Mouse (Mus musculus) heart, adult 18-20 months (tissue): ENCODE measurements around the gene 4930402F06Rik. TPM values are rescaled to one million over a fixed set of nuclear protein-coding genes. Genes with fewer than 3 reads are reported as not detected.

ENCODE experiments used
- DNase-seq, 2 experiments: peaks; one replicate each; pipeline ENCODE4 v3.0.0; 2021 to 2022; ENCODE audit warnings: mixed read lengths in 1 of 2
- total RNA-seq, 2 experiments: library from RNA; stranded (reverse); gene quantifications; 2 replicates each; pipeline ENCODE4 v1.2.3; 2021

4930402F06Rik gene
- total RNA-seq, 2 experiments from 2014 or later = not detected

- DNase-seq = no peak
These were observed 20.3 kb upstream of the 4930402F06Rik start for GRCm38 (mm10) chr2:35417231-35417630.

- no peak for DNase-seq
These were observed 19.5 kb upstream of the 4930402F06Rik start for GRCm38 (mm10) chr2:35416473-35416872.

GRCm38 (mm10) chr2:35412810-35413209 is 15.8 kb upstream of the 4930402F06Rik start:
- no peak for DNase-seq

DNA sequence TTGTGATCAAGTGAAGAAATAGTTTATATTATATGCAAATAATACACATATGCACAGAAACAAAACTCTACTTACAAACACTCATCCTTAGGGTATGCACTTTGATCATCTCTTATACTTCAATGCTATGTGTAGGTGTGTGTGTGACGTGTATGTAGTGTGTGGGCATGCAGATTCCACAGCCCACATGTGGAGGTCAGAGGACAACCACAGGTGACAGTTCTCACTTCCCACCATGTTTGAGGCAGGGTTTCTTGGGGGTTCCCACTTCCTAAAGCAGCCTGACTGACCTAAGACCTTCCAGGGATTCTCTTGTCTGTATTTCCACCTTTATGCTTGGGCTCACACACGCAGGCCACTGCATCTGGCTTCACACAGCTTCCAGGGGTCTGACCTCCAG is 15.3 kb upstream of the 4930402F06Rik start:
- DNase-seq = no peak

GRCm38 (mm10) chr2:35411640-35412190 is 14.7 kb upstream of the 4930402F06Rik start:
- DNase-seq = no peak

DNA sequence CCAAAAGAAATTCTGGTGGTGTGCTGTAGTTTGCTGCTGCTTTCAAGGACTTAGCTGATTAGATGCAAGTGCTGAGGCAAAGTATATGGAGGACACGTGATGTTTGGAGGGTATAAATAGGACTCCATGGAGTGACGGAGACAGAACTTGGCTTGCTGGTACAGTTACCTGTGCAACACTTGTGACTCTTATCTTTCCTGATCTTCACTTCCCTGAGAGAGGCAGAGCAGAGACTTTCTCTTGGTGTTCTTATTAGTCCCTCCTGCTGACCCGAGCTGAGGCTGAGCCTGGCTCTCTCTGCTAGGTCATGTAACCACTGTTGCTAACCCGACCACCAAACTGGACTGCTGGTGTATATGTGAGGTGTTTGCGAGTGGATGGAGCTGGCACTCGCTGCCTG is 12.5 kb upstream of the 4930402F06Rik start:
- DNase-seq = no peak

DNA sequence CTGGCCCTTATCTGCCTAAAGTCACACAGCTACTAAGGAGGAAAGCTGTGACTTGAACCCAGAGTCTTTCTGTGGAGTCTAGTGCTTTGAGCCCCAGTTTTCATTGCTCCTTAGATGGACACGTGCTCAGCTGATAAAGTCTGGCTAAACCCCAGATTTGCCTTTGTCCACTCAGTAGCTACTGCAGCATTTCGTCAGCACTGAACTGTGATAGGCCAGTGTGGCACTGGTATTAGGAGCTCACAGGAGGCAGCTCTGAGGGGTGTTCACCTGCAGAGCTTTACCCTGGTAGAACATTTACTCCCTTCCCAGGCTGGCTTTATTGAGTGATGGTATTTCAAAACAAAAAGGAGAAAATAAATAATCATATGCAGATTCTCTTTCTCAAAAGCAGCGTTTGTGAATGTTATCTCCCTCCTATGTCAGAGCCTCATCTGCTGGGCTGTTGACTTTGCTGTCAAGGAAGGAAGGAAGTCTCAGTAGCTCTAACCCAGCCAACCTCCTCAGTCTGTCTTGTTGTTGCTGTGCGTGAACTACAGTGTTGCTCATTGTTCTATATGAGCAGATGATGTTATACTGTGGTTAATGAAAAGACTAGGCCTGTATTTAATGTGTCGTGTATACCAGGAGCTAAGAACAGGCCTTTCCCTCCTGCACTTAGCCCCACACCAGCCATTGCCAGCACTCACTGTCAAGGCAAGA is 11.6 kb upstream of the 4930402F06Rik start:
- no peak for DNase-seq

DNA sequence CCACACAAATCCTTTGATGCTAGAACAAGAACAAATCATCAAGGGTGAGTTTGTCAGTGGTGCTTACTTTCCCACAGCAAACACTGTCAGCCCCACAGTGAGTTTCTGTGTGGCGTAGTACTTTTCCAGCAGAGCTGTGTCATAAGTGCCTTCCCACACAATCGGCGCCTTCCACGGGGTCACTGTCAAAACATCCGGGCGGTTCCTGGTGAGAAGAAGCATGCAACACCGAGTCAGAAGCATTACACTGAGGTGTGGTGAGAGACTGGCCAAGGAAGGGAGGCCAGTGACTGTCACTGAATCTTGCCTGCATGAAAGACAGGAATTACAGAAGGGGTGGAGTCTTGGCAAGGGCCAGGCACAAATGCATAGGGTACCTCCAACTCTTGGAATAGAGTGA is 10.9 kb upstream of the 4930402F06Rik start:
- DNase-seq = no peak

DNA sequence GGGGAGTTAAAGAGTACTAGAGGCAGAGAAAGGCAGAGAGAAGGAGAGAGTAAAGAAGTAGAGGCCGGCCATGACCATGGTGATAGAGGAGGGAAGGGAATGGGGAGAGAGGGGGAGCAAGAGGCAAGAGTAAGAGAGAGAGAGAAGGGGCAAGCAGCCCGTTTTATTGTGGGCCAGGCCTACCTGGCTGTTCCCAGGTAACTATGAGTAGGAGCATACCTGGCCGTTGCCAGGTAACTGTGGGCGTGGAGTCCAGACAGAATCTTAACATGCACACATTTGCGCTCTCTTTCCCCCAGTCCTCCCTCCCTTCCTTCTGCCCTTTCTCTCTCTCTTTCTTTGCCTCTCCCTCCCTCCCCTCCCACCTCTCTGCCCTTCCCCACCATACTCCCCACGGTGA is 10.3 kb upstream of the 4930402F06Rik start:
- no peak for DNase-seq

GRCm38 (mm10) chr2:35406611-35407010 is 9.6 kb upstream of the 4930402F06Rik start:
- DNase-seq = no peak

GRCm38 (mm10) chr2:35402391-35402790 is 5.4 kb upstream of the 4930402F06Rik start:
- no peak for DNase-seq

DNA sequence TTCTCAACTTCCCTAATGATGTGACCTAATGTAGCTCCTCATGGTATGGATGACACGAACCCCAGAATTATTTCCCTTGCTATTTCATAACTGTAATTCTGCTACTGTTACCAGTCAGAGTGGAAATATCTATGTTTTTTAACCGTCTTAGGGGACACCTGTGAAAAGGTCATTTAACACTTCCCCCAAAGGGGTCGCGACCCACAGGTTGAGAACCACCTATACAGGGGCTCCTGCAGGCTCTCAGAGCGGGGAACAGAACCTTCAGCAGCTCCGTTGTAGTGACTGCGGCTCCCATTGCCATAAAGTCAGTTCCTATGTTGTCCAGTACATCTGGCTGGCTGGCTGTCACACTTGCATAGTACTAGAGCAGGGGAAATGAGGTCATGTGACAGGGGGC is 3.8 kb upstream of the 4930402F06Rik start:
- DNase-seq = no peak

GRCm38 (mm10) chr2:35398184-35398828 is 1.3 kb upstream of the 4930402F06Rik start:
- DNase-seq = no peak

GRCm38 (mm10) chr2:35397590-35398173 is 707 bp upstream of the 4930402F06Rik start:
- DNase-seq = peak; percentile 76 to 87

DNA sequence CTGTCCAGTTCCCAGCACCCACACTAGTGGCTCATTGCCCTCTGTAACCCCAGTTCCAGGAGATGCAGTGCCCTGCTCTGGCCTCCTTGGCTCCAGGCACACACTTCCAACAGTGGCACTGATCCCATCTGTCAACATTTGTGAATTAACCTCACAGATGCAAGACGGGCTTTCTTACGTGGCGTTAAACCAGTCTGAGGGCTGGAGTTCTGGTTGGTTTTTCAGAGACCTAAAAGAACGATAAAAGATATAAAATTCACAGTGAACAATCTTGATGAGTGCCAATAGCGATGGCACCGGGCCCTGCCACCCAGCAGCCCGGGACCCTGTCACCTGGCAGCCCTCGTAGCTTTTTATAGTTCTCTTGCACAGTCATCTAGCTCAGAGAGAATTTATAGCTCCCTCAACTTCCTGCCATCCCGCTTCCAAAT is 11.5 kb downstream of the 4930402F06Rik start:
- DNase-seq = peak; percentile 64 to 78

GRCm38 (mm10) chr2:35379306-35379705 is 17.7 kb downstream of the 4930402F06Rik start:
- DNase-seq = no peak

DNA sequence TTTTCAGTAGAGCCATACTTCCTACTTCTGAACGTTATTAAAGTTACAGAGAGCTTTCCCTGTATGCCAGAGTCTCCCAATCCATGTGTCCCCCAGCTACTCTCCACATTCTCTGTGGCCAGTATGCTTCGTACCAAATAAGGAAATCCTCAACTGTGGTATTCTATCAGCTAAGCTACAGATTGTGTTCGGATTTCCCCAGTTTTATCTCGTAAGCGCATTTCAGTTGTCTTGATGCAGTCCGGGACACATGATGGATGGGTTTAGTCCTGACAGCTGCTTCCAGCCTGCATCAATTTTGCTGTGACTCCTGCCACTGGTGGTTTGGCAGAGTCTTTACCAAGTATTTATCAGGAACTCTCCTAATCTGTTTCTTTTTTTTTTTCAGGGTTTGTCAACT is 19.4 kb downstream of the 4930402F06Rik start:
- no peak for DNase-seq

DNA sequence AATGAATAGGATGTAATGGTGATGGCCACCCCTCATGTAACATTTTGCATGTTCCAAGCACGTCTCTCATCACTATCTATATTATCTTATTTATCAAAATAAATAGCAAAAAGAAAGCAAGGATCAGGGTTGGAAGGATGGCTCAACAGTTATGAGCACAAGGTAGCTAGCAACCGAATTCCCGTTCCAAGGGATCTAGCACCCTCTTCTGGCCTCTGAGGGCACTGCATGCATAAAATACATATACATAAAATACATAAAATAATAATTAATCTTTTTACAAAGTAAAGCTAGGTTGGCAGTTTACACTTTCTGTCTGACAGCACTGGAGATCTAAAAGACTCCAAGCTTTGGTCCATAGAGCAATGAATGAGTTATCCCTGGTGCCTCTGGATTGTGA is 24.0 kb downstream of the 4930402F06Rik start:
- DNase-seq = peak in 1 of 2 experiments; percentile 27

DNA sequence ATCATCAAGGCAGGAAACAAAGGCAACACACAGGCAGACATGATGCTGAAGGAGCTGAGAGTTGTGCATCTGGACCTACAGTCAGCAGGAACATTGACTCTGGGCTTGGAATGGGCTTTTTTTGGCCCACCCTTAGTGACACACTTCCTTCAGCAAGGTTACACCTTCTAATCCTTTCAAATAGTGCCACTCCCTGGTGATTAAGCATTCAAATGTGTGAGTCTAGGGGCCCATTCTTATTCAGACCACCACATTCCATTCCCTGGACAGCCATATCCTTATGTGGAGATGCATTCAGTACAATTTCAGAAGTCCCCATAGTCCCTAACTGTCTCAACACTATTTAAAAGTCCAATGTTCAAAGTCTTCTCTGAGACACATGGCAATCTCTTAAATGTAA is 26.3 kb downstream of the 4930402F06Rik start:
- no peak for DNase-seq

- no peak for DNase-seq
These were observed 29.3 kb downstream of the 4930402F06Rik start, which contains the start of gene 4930568D16Rik for GRCm38 (mm10) chr2:35367629-35368028. 4930568D16Rik (minus strand) TSS chr2:35367729.

- peak; percentile 30 to 63 for DNase-seq
These were observed 47.8 kb downstream of the 4930402F06Rik start for GRCm38 (mm10) chr2:35349184-35349583.

DNA sequence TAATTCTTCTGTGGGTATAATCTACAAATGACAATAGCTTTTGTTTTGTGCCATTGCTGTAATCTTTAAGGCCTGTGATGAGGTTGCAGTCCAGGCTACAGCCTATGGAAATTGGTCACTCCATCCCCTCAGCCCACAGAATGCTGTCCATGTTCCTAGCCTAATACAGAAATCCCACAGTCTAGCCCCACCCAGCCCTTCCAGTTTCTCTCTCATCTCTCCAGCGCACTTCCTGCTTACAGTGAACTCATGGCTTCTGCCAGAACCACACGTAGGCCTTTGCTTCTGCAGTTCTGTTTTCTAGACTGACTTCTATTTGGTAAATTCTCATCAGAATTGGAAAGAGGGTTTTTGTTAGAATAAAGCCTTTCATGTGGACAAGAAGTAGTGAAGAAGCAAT is 51.0 kb downstream of the 4930402F06Rik start:
- no peak for DNase-seq

GRCm38 (mm10) chr2:35342605-35343004 is 54.4 kb downstream of the 4930402F06Rik start:
- DNase-seq = no peak
